Comparison of ENCODE assay signal across 9 mouse cellular contexts in the genomic region with DNA sequence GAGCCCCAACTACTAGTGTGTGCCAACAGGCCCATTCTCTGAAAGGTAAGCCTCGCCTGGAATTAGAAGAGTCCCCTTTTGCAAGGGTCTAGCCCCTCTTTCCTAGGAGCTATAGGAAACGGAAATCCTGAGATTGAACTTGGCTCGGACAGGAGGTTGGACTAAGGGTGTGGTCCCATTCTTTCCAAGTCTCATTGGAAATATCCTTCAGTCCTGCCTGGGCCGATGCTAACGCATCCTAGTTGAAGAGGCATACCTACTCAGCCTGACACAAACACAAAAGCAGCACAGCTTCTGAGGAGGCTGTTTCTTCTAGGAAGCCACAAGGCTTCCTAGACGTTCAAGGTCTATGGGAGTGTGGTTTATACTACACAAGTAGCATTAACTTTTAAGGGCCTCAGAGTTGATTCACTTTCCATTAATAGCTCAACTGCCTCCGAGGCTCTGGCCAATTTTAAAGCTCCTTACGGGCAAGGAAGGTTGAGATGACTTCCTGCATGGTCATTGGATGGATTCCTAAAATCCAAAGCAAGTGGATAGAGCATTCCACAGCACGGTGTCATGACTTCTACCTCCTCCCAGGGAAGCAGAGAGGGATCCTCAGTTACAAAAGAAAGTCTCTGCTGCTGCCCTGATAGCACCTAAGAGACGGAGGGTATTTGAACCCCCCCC. TPM values are rescaled to one million over a fixed set of nuclear protein-coding genes. Genes with fewer than 3 reads are reported as not detected.
DNase-seq lines count a peak whose midpoint lies in the region; ATAC-seq lines count a peak whose summit lies in the region.
"Had no signal": no experiment of that assay in that cellular context is flagged by ENCODE, and none has a peak within 500 bp of the region (broad histone marks: within the 10 kb centered on the region; RNA-seq: fewer than 3 reads in every experiment).

No protein-coding gene starts in this region.

- DNase-seq in kidney, postnatal 36 days = no peak
- DNase-seq in NIH3T3 (ENCODE audit: low read depth) = peak; percentile 80
- DNase-seq in thymus, postnatal 10 days (ENCODE audit: low spot score in 2 of 2) = no peak
- no peak for DNase-seq in testis, postnatal 10 days (ENCODE audit: low spot score)
- DNase-seq: lung, postnatal 36 days had no signal

- H3K4me1 ChIP-seq in kidney, embryonic 16.5 days (ENCODE audit: insufficient read depth, low read length) = peaks cover 51% of the 10 kb centered on the region
- H3K4me1 ChIP-seq in heart, embryonic 14.5 days (ENCODE audit: control insufficient read depth in 2 of 2, insufficient read depth in 2 of 2, low read length in 2 of 2) = peaks cover 56 to 71% of the 10 kb centered on the region in 2 experiments

- no peaks in the 10 kb centered on the region for H3K27me3 ChIP-seq in kidney, embryonic 16.5 days (ENCODE audit: insufficient read depth, low read length)
- H3K27me3 ChIP-seq in heart, embryonic 14.5 days (ENCODE audit: control insufficient read depth, insufficient read depth, low read length) = no peaks in the 10 kb centered on the region
- H3K27me3 ChIP-seq: hindbrain, embryonic 13.5 days had no signal

- no peaks in the 10 kb centered on the region for H3K79me2 ChIP-seq in macrophage (ENCODE audit: inconsistent target)

- H3K36me3 ChIP-seq in kidney, embryonic 16.5 days (ENCODE audit: insufficient read depth, low read length) = no peaks in the 10 kb centered on the region
- H3K36me3 ChIP-seq in heart, embryonic 14.5 days (ENCODE audit: control insufficient read depth, insufficient read depth, low read length) = no peaks in the 10 kb centered on the region
- H3K36me3 ChIP-seq in macrophage (ENCODE audit: inconsistent target) = no peaks in the 10 kb centered on the region
- H3K36me3 ChIP-seq: hindbrain, embryonic 13.5 days had no signal

- 72% methylated on average over 10 of the region's 10 CpGs for WGBS in kidney, embryonic 16.5 days
- WGBS in heart, embryonic 14.5 days = 37% methylated on average over 10 of the region's 10 CpGs
- WGBS in macrophage (ENCODE audit: missing documents) = 71% methylated on average over 10 of the region's 10 CpGs

- H3K9ac ChIP-seq in kidney, embryonic 16.5 days (replicated peaks; ENCODE audit: low read length) = no peak overlapping the region
- H3K9ac ChIP-seq in heart, embryonic 14.5 days (ENCODE audit: low read length) = peak overlapping the region; percentile 45; the same call in 1 of the 2 replicates
- H3K9ac ChIP-seq: hindbrain, embryonic 13.5 days had no signal

- no peak for ATAC-seq in kidney, embryonic 16.5 days (ENCODE audit: low FRiP score, low TSS enrichment)
- no peak for ATAC-seq in heart, embryonic 14.5 days (ENCODE audit: insufficient number of reproducible peaks, insufficient read depth, low FRiP score, low read depth)

- H3K27ac ChIP-seq in kidney, embryonic 16.5 days (ENCODE audit: low read length) = peak overlapping the region; percentile 75
- H3K27ac ChIP-seq in heart, embryonic 14.5 days (replicated peaks in 1 of 2; ENCODE audit: control insufficient read depth in 1 of 2, insufficient read depth in 1 of 2, low read depth in 2 of 2, low read length in 2 of 2) = peak overlapping the region; percentile 89 to 92
- peak overlapping the region; percentile 81 for H3K27ac ChIP-seq in macrophage
- H3K27ac ChIP-seq: hindbrain, embryonic 13.5 days had no signal

- H3K4me3 ChIP-seq in kidney, embryonic 16.5 days (ENCODE audit: low read length) = no peak overlapping the region
- H3K4me3 ChIP-seq in heart, embryonic 14.5 days (ENCODE audit: control insufficient read depth in 1 of 2, insufficient read depth in 1 of 2, low read depth in 1 of 2, low read length in 2 of 2) = no peak overlapping the region
- H3K4me3 ChIP-seq in macrophage (ENCODE audit: inconsistent target) = no peak overlapping the region
- H3K4me3 ChIP-seq: hindbrain, embryonic 13.5 days had no signal

- H3K9me3 ChIP-seq in kidney, embryonic 16.5 days (ENCODE audit: low read length) = no peaks in the 10 kb centered on the region
- no peaks in the 10 kb centered on the region for H3K9me3 ChIP-seq in heart, embryonic 14.5 days (ENCODE audit: control insufficient read depth, low read length)
- H3K9me3 ChIP-seq: hindbrain, embryonic 13.5 days had no signal

- no peak overlapping the region for H3K4me2 ChIP-seq in kidney, embryonic 16.5 days (replicated peaks; ENCODE audit: low read depth, low read length)
- 0 out of 2 replicates have a peak overlapping the region, but pooled peaks have one; percentile 31 for H3K4me2 ChIP-seq in heart, embryonic 14.5 days (ENCODE audit: low read length)
- H3K4me2 ChIP-seq: hindbrain, embryonic 13.5 days had no signal

RNA-seq across cellular contexts. Expression of gene Lclat1, which starts 39.3 kb away (rescaled TPM):
- polyA plus RNA-seq in kidney, embryonic 16.5 days (2015; fragmentation: Nextera tagmentation; extraction: Ambion mirVana) = 16.9 and 20.0 TPM in 2 replicates
- polyA plus RNA-seq in heart, embryonic 14.5 days (2014; fragmentation: Nextera tagmentation; extraction: Ambion mirVana) = 54.6 and 61.3 TPM in 2 replicates
- 10 to 100 TPM in 21 of 26 experiments, 1 to 10 TPM in 5; 4.3 to 32.2 (median 16.3) TPM for total RNA-seq in macrophage (2018; cell fraction: chromatin; rRNA removed)
- total RNA-seq in macrophage (2018; cell fraction: cytosol; rRNA removed) = 10 to 100 TPM; 15.5 to 26.7 (median 20.5) TPM
- 10 to 100 TPM in 25 of 26 experiments, 1 to 10 TPM in 1; 9.5 to 44.6 (median 22.1) TPM for total RNA-seq in macrophage (2018; cell fraction: nucleus; rRNA removed)
- polyA plus RNA-seq in macrophage (2018) = 12.4 to 22.3 TPM (median 21.6 TPM) in 3 replicates
